In genomic region chr17:4365811-4366210, GRCm38 (mm10) we compare ENCODE assay signal across 15 mouse cellular contexts.
"Had no signal": no experiment of that assay in that cellular context is flagged by ENCODE, and none has a peak within 500 bp of the region (broad histone marks: within the 10 kb centered on the region; RNA-seq: fewer than 3 reads in every experiment).

No protein-coding gene starts in this region.

- H3K27ac ChIP-seq: neural tube, embryonic 15.5 days; stomach, embryonic 15.5 days; stomach, postnatal 0 days had no signal

- H3K4me3 ChIP-seq: neural tube, embryonic 15.5 days; stomach, embryonic 15.5 days had no signal

- H3K9me3 ChIP-seq: neural tube, embryonic 15.5 days; stomach, embryonic 15.5 days had no signal

- DNase-seq: retina, postnatal 1 day; right cerebral cortex, adult 18-20 months; right cerebral cortex, postnatal 14 days; right cerebral cortex, postnatal 25 days; right cerebral cortex, postnatal 4 days; spleen, adult 18-20 months; thymus, adult 18-20 months; thymus, adult 2 months; thymus, postnatal 14 days; thymus, postnatal 25 days; thymus, postnatal 36 days; thymus, postnatal 4 days had no signal

- H3K4me2 ChIP-seq: neural tube, embryonic 15.5 days; stomach, embryonic 15.5 days had no signal

- H3K9ac ChIP-seq: neural tube, embryonic 15.5 days; stomach, embryonic 15.5 days had no signal

- H3K36me3 ChIP-seq: neural tube, embryonic 15.5 days; stomach, embryonic 15.5 days had no signal

- H3K27me3 ChIP-seq: neural tube, embryonic 15.5 days; stomach, embryonic 15.5 days had no signal

- H3K4me1 ChIP-seq: neural tube, embryonic 15.5 days; stomach, embryonic 15.5 days had no signal
